In genomic region chr19:47374440-47374839, GRCm38 (mm10) we compare ENCODE assay signal across 8 mouse cellular contexts.
A peak's percentile ranks its signal among the peaks of the same experiment; 100 is the strongest.
DNase-seq lines count a peak whose midpoint lies in the region; ATAC-seq lines count a peak whose summit lies in the region.

No protein-coding gene starts in this region.

- no peaks in the 10 kb centered on the region for H3K4me1 ChIP-seq in hindbrain, embryonic 11.5 days (replicated peaks; ENCODE audit: control insufficient read depth, insufficient read depth, low read length)
- peaks cover 42% of the 10 kb centered on the region for H3K4me1 ChIP-seq in liver, embryonic 13.5 days (replicated peaks)

- no peak overlapping the region for H3K4me2 ChIP-seq in hindbrain, embryonic 11.5 days (replicated peaks; ENCODE audit: low read depth, low read length)
- no peak overlapping the region for H3K4me2 ChIP-seq in liver, embryonic 13.5 days

- H3K9me3 ChIP-seq in hindbrain, embryonic 11.5 days (ENCODE audit: control insufficient read depth, low read length): no peaks in the 10 kb centered on the region
- no peaks in the 10 kb centered on the region for H3K9me3 ChIP-seq in liver, embryonic 13.5 days (replicated peaks)

- 39% methylated on average over 4 of the region's 4 CpGs for WGBS in hindbrain, embryonic 11.5 days
- 26% methylated on average over 4 of the region's 4 CpGs for WGBS in liver, embryonic 13.5 days (ENCODE audit: insufficient replicate concordance)

- no peak overlapping the region for H3K27ac ChIP-seq in hindbrain, embryonic 11.5 days (ENCODE audit: low read depth, low read length)
- H3K27ac ChIP-seq in liver, embryonic 13.5 days: no peak overlapping the region

- no peak for ATAC-seq in hindbrain, embryonic 11.5 days (ENCODE audit: low FRiP score)
- ATAC-seq in liver, embryonic 13.5 days (ENCODE audit: low read depth): no peak

- no peak overlapping the region for H3K9ac ChIP-seq in hindbrain, embryonic 11.5 days (ENCODE audit: low read depth, low read length)
- no peak overlapping the region for H3K9ac ChIP-seq in liver, embryonic 13.5 days

- H3K36me3 ChIP-seq in hindbrain, embryonic 11.5 days (ENCODE audit: control insufficient read depth, insufficient read depth, low read length): no peaks in the 10 kb centered on the region
- peaks cover 7% of the 10 kb centered on the region; the same call in 1 of the 2 replicates for H3K36me3 ChIP-seq in liver, embryonic 13.5 days

- H3K27me3 ChIP-seq in hindbrain, embryonic 11.5 days (ENCODE audit: control insufficient read depth, insufficient read depth, low read length): no peaks in the 10 kb centered on the region
- H3K27me3 ChIP-seq in liver, embryonic 13.5 days: no peaks in the 10 kb centered on the region

- H3K4me3 ChIP-seq in hindbrain, embryonic 11.5 days (ENCODE audit: low read depth, low read length): no peak overlapping the region
- H3K4me3 ChIP-seq in liver, embryonic 13.5 days (replicated peaks): no peak overlapping the region

- DNase-seq in 3T3-L1 (ENCODE audit: low read depth, low spot score) (peak; percentile 66), 416B (ENCODE audit: low read depth) (peak; percentile 56)
- DNase-seq in adrenal gland, adult 2 months: peak; percentile 61
- peak; percentile 81 for DNase-seq in embryo, embryonic 11 days
- DNase-seq in hindbrain, embryonic 11.5 days (ENCODE audit: low spot score): peak; percentile 87
- DNase-seq in liver, embryonic 13.5 days: peak; percentile 66
- DNase-seq in retina, embryonic 14.5 days (ENCODE audit: low spot score): peak; percentile 84
- DNase-seq in yolk sac, embryonic 10.5 days (ENCODE audit: low spot score): no peak
